Mouse (Mus musculus): ENCODE data around the gene Bax.

DNA sequence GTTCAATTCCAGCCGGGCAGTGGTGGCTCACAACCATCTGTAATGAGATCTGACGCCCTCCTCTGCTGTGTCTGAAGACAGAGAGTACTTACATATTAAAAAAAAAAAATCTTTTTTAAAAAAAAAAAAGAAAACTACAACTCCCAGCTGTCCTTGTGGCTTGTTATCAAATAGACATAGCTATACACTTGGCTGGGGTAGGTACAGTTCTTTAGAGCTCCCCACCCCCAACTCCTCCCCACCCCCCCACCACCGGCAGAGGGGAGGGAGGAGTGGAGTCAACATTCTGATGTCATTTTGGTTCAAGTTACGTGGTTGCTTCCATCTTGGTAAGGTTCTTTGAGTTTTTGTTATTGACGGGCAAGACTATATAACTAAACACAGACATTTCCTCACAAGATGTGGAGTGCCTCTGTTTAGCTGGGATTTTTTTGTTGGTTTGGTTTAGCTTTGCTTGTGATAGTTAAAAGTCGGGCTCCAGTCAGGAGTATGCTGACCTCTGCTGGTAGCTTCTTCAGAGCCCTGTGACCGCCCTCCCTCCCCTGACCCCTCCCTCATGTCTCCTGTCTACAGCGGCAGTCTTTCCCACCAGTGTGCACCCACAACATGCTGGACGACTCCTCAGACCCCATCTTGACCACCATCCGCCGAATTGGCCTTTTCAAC lies 19.2 kb downstream of the Bax start:
- no peak for TF ChIP-seq EP300 (IDR thresholded peaks at IDR 0.05; ENCODE audit: low read length)
- TF ChIP-seq POLR2A (IDR thresholded peaks at IDR 0.05; ENCODE audit: low read depth, low read length): no peak
- TF ChIP-seq ZNF384 (IDR thresholded peaks at IDR 0.05; ENCODE audit: low read depth, low read length): no peak
- peak; percentile 12 to 56; a peak in 2 of 4 replicates for TF ChIP-seq CTCF (conservative IDR thresholded peaks at IDR 0.05 in 1 of 2, IDR thresholded peaks at IDR 0.05 in 1 of 2; ENCODE audit: low read depth in 2 of 2, low read length in 2 of 2)
- TF ChIP-seq CHD2 (IDR thresholded peaks at IDR 0.05; ENCODE audit: low read length): 0 out of 2 replicates have a peak, but pooled peaks have one; percentile 53
- no peak for TF ChIP-seq MAFK (IDR thresholded peaks at IDR 0.05; ENCODE audit: insufficient replicate concordance, low read length)
- no peak for TF ChIP-seq TCF12 (IDR thresholded peaks at IDR 0.05; ENCODE audit: low read depth, low read length)
- no peak for TF ChIP-seq KAT2A (IDR thresholded peaks at IDR 0.05; ENCODE audit: insufficient replicate concordance, low read length)
